Mouse (Mus musculus): ENCODE measurements around the gene Ctxn1. TPM values are rescaled to one million over a fixed set of nuclear protein-coding genes. Genes with fewer than 3 reads are reported as not detected.

Ctxn1 gene
- total RNA-seq, 2 experiments from 2014 or later = 3.8 to 4.5 TPM

GRCm38 (mm10) chr8:4213210-4214005 lies 45.7 kb downstream of the Ctxn1 start:
- no peak for DNase-seq

- no peak for DNase-seq
These were observed 46.3 kb downstream of the Ctxn1 start for GRCm38 (mm10) chr8:4212809-4213209.

GRCm38 (mm10) chr8:4211097-4211496 lies 48.0 kb downstream of the Ctxn1 start:
- no peak for DNase-seq

Other genes with a start within 250 kb of the Ctxn1 start
- gene Cd209f, start 153.4 kb downstream of the Ctxn1 start, total RNA-seq (2021) = 1 to 10 TPM; 1.7 to 3.4 TPM
- under 1 TPM; 0.31 to 0.45 TPM for gene Cd209g, start 125.2 kb downstream of the Ctxn1 start, total RNA-seq (2021)
- gene Evi5l, start 92.7 kb downstream of the Ctxn1 start, total RNA-seq (2021) = 10 to 100 TPM; 15.5 to 20.5 TPM
- gene Prr36, start 41.8 kb downstream of the Ctxn1 start, total RNA-seq (2021) = under 1 TPM; 0.16 to 0.21 TPM
- under 1 TPM in 1 of 2 experiments, not detected in 1; 0.29 TPM for gene Lrrc8e, start 32.4 kb downstream of the Ctxn1 start, total RNA-seq (2021)
- 10 to 100 TPM; 61.4 to 65.5 TPM for gene Map2k7, start 20.5 kb downstream of the Ctxn1 start, total RNA-seq (2021)
- gene Gm49320, start 20.4 kb downstream of the Ctxn1 start, total RNA-seq (2021) = under 1 TPM; 0.14 to 0.31 TPM
- 1 to 10 TPM; 2.8 to 5.1 TPM for gene Tgfbr3l, start 11.1 kb downstream of the Ctxn1 start, total RNA-seq (2021)
- gene Snapc2, start 6.2 kb downstream of the Ctxn1 start, total RNA-seq (2021) = 10 to 100 TPM; 13.0 to 15.4 TPM
- gene Timm44, start 16.6 kb upstream of the Ctxn1 start, total RNA-seq (2021) = 10 to 100 TPM; 72.4 to 74.5 TPM
- 1 to 10 TPM; 8.0 to 8.3 TPM for gene Ccl25, start 65.9 kb upstream of the Ctxn1 start, total RNA-seq (2021)
- 10 to 100 TPM; 50.1 to 55.0 TPM for gene Elavl1, start 66.1 kb upstream of the Ctxn1 start, total RNA-seq (2021)
- 10 to 100 TPM in 1 of 2 experiments, 1 to 10 TPM in 1; 9.7 to 11.5 TPM for gene Cers4, start 233.8 kb upstream of the Ctxn1 start, total RNA-seq (2021)

Data from gastrocnemius, postnatal 10 days (tissue).